ENCODE assay signal across 26 mouse cellular contexts in the genomic region with DNA sequence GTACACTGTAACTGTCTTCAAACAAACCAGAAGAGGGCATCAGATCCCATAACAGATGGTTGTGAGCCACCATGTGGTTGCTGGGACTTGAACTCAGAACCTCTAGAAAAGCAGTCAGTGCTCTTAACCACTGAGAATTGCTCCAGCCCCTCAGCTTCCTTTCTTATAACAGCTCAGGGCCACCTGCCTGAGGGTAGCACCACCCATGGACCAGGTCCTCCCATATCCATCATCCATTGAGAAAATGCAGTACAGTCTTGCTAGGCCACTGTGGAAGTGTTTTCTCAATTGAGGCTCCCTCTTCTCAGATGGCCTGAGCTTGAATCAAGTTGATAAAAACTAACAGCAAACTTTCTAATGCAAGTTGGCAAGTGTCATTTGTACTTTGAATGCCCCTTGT. TPM values are rescaled to one million over a fixed set of nuclear protein-coding genes. Genes with fewer than 3 reads are reported as not detected.
DNase-seq lines count a peak whose midpoint lies in the region; ATAC-seq lines count a peak whose summit lies in the region.
"Had no signal": no experiment of that assay in that cellular context is flagged by ENCODE, and none has a peak within 500 bp of the region (broad histone marks: within the 10 kb centered on the region; RNA-seq: fewer than 3 reads in every experiment).

No protein-coding gene starts in this region.

- no peaks in the 10 kb centered on the region for H3K9me3 ChIP-seq in liver, embryonic 15.5 days (replicated peaks)
- no peaks in the 10 kb centered on the region for H3K9me3 ChIP-seq in liver, embryonic 16.5 days (replicated peaks; ENCODE audit: control insufficient read depth, low read length)
- H3K9me3 ChIP-seq: embryonic facial prominence, embryonic 15.5 days; forebrain, embryonic 12.5 days had no signal

- intact Hi-C loops in heart, postnatal 36 days (cut with DNase I) = no loop called here

- no peaks in the 10 kb centered on the region for H3K36me3 ChIP-seq in liver, embryonic 15.5 days (replicated peaks)
- no peaks in the 10 kb centered on the region for H3K36me3 ChIP-seq in liver, embryonic 16.5 days (ENCODE audit: control insufficient read depth, insufficient read depth)
- H3K36me3 ChIP-seq: embryonic facial prominence, embryonic 13.5 days; embryonic facial prominence, embryonic 15.5 days; forebrain, embryonic 10.5 days; forebrain, embryonic 12.5 days; G1E had no signal

- H3K4me1 ChIP-seq in liver, embryonic 15.5 days (replicated peaks) = peaks cover 50% of the 10 kb centered on the region
- peaks cover 35% of the 10 kb centered on the region for H3K4me1 ChIP-seq in liver, embryonic 16.5 days (ENCODE audit: control insufficient read depth, low read depth, low read length)
- H3K4me1 ChIP-seq: forebrain, embryonic 10.5 days; forebrain, embryonic 12.5 days had no signal

- H3K4me2 ChIP-seq in liver, embryonic 15.5 days = no peak overlapping the region
- no peak overlapping the region for H3K4me2 ChIP-seq in liver, embryonic 16.5 days (ENCODE audit: low read depth, low read length)
- H3K4me2 ChIP-seq: embryonic facial prominence, embryonic 13.5 days; embryonic facial prominence, embryonic 15.5 days; forebrain, embryonic 12.5 days had no signal

- peak overlapping the region; percentile 41; the same call in 1 of the 2 replicates for H3K27ac ChIP-seq in liver, embryonic 15.5 days (replicated peaks)
- 0 out of 2 replicates have a peak overlapping the region, but pooled peaks have one; percentile 8 for H3K27ac ChIP-seq in liver, embryonic 16.5 days (ENCODE audit: low read length)
- H3K27ac ChIP-seq: embryonic facial prominence, embryonic 13.5 days; embryonic facial prominence, embryonic 15.5 days; forebrain, embryonic 10.5 days; forebrain, embryonic 12.5 days had no signal

- no peak overlapping the region for H3K4me3 ChIP-seq in liver, embryonic 15.5 days (replicated peaks)
- no peak overlapping the region for H3K4me3 ChIP-seq in liver, embryonic 16.5 days (ENCODE audit: low read depth, low read length)
- H3K4me3 ChIP-seq: embryonic facial prominence, embryonic 13.5 days; embryonic facial prominence, embryonic 15.5 days; erythroblast, embryonic 14.5 days; forebrain, embryonic 10.5 days; forebrain, embryonic 12.5 days had no signal

- no peak overlapping the region for H3K9ac ChIP-seq in liver, embryonic 15.5 days
- no peak overlapping the region for H3K9ac ChIP-seq in liver, embryonic 16.5 days (ENCODE audit: low read depth, low read length)
- H3K9ac ChIP-seq: embryonic facial prominence, embryonic 13.5 days; embryonic facial prominence, embryonic 15.5 days; forebrain, embryonic 12.5 days had no signal

- no peak for ATAC-seq in liver, embryonic 15.5 days (ENCODE audit: insufficient read depth)
- ATAC-seq in liver, embryonic 16.5 days (ENCODE audit: low read depth) = no peak
- ATAC-seq: forebrain, embryonic 14.5 days; forebrain, embryonic 16.5 days; Patski had no signal

- DNase-seq in heart, adult 11 months = peak; percentile 72
- no peak for DNase-seq in heart, postnatal 36 days
- no peak for DNase-seq in liver
- DNase-seq in T-cell, adult 2 months (ENCODE audit: low spot score) = no peak
- DNase-seq: adrenal gland, adult 2 months; adrenal gland, postnatal 10 days; adrenal gland, postnatal 25 days; cerebellum, adult 11 months; cerebellum, adult 18-20 months; cerebellum, adult 8-10 months; cerebellum, adult 9-11 months; cerebellum, postnatal 14 days; cerebellum, postnatal 36 days; embryo, embryonic 11 days had no signal

- H3K27me3 ChIP-seq in liver, embryonic 15.5 days = no peaks in the 10 kb centered on the region
- H3K27me3 ChIP-seq in liver, embryonic 16.5 days (ENCODE audit: control insufficient read depth, insufficient read depth, low read depth, low read length) = no peaks in the 10 kb centered on the region
- H3K27me3 ChIP-seq: CH12.LX; embryonic facial prominence, embryonic 13.5 days; embryonic facial prominence, embryonic 15.5 days; forebrain, embryonic 12.5 days; Patski had no signal

RNA-seq across cellular contexts. Expression of gene Dennd4a, which starts 13.0 kb away (rescaled TPM):
- total RNA-seq in heart, postnatal 36 days (2021) = 1 to 10 TPM; 7.7 to 8.4 TPM
- polyA plus RNA-seq in liver, embryonic 15.5 days (2015; fragmentation: Nextera tagmentation; extraction: Ambion mirVana) = 34.2 and 41.6 TPM in 2 replicates
- polyA plus RNA-seq in liver, embryonic 16.5 days (2015; fragmentation: Nextera tagmentation; extraction: Ambion mirVana) = 40.8 and 42.3 TPM in 2 replicates
